Mouse (Mus musculus) forebrain, postnatal 0 days (tissue): ENCODE results near the gene Dnajc27. TPM values are rescaled to one million over a fixed set of nuclear protein-coding genes. Genes with fewer than 3 reads are reported as not detected.

Experiments
- ATAC-seq: fragments of 200-750 bp; cut with Nextera tagmentation; 2 replicates; pipeline ENCODE4 v1.8.0; 2017; ENCODE audit warnings: mild to moderate bottlenecking, moderate library complexity
- DNase-seq: peaks from one replicate; pipeline ENCODE4 v3.0.0-alpha.2; 2015
- H3K27ac ChIP-seq: fragments of 300-500 bp; sonication (generic); 2 replicates; pipeline ENCODE4 v1.5.1; 2014; ENCODE audit warnings: low read depth, mild to moderate bottlenecking, antibody characterized with exemption, low read length, moderate library complexity, mixed read lengths
- H3K27me3 ChIP-seq: fragments of 300-500 bp; sonication (generic); 2 replicates; pipeline ENCODE4 v1.6.1; 2014; ENCODE audit warnings: mild to moderate bottlenecking, low read length, mixed read lengths; ENCODE audit not compliant: insufficient read depth
- H3K36me3 ChIP-seq: fragments of 300-500 bp; sonication (generic); 2 replicates; pipeline ENCODE4 v1.6.1; 2014; ENCODE audit warnings: mild to moderate bottlenecking, moderate library complexity; ENCODE audit not compliant: insufficient read depth
- H3K4me1 ChIP-seq: fragments of 300-500 bp; sonication (generic); 2 replicates; pipeline ENCODE4 v1.6.1; 2014; ENCODE audit warnings: antibody characterized with exemption; ENCODE audit not compliant: insufficient read depth
- H3K4me2 ChIP-seq: fragments of 300-500 bp; sonication (generic); 2 replicates; pipeline ENCODE4 v1.6.1; 2014; ENCODE audit warnings: low read depth, mild to moderate bottlenecking, moderate library complexity
- H3K4me3 ChIP-seq: fragments of 300-500 bp; sonication (generic); 2 replicates; pipeline ENCODE4 v1.5.1; 2014; ENCODE audit warnings: low read depth, low read length, mixed read lengths
- H3K9ac ChIP-seq: fragments of 300-500 bp; sonication (generic); 2 replicates; pipeline ENCODE4 v1.6.1; 2014; ENCODE audit warnings: mild to moderate bottlenecking
- H3K9me3 ChIP-seq: fragments of 300-500 bp; sonication (generic); 2 replicates; pipeline ENCODE4 v1.6.1; 2016; ENCODE audit warnings: low read length
- CTCF ChIP-seq: sonication (generic); IDR thresholded peaks from 2 replicates; pipeline ENCODE4 v1.5.1; 2016; ENCODE audit warnings: antibody characterized with exemption, control low read depth, low read depth
- WGBS: fragments of 180-500 bp; shearing (Covaris S2); extraction: QIAGEN DNeasy Blood & Tissue Kit; methylation state at CpG from one replicate; pipeline ENCODE4 v1.1.7; 2014; 5-methylcytosine and 5-hydroxymethylcytosine counted together
- polyA plus RNA-seq: library from polyadenylated mRNA; unstranded; fragments of >200 nt; fragmentation: Nextera tagmentation; extraction: Ambion mirVana; gene quantifications from 2 replicates; pipeline ENCODE4 v1.2.1, GENCODE M21; 2015
- total RNA-seq: library from RNA; depleted of rRNA; stranded (reverse); fragments of >200 nt; gene quantifications from 2 replicates; pipeline ENCODE4 v1.2.3, GENCODE M21; 2014; rRNA removed

Gene Dnajc27
- total and polyA plus RNA-seq, 2 experiments from 2014 or later, result 19.2 to 37.4 TPM

GRCm38 (mm10) chr12:4158868-4159632 lies 76.7 kb downstream of the Dnajc27 start:
- no peak overlapping the region for H3K27ac ChIP-seq
- WGBS, result 89% methylated on average over 7 of the region's 7 CpGs

More at GRCm38 (mm10) chr12:4158868-4159632, 76.7 kb downstream of the Dnajc27 start:
- TF ChIP-seq CTCF, result no peak
- no peak overlapping the region for H3K4me2 ChIP-seq
- no peaks in the 10 kb centered on the region for H3K27me3 ChIP-seq
- ATAC-seq, result no peak
- H3K4me3 ChIP-seq, result no peak overlapping the region
- no peak for DNase-seq
- H3K9ac ChIP-seq, result no peak overlapping the region
- no peaks in the 10 kb centered on the region for H3K9me3 ChIP-seq
- H3K4me1 ChIP-seq, result no peaks in the 10 kb centered on the region
- no peaks in the 10 kb centered on the region for H3K36me3 ChIP-seq

Other genes with a start within 250 kb of the Dnajc27 start
- gene Pomc, start 127.6 kb upstream of the Dnajc27 start, total RNA-seq, result 3.9 and 6.7 TPM in 2 replicates
- 3.7 and 4.8 TPM in 2 replicates for gene Pomc, start 127.6 kb upstream of the Dnajc27 start, polyA plus RNA-seq
- 65.7 and 86.6 TPM in 2 replicates for gene Efr3b, start 43.7 kb upstream of the Dnajc27 start, total RNA-seq
- gene Efr3b, start 43.7 kb upstream of the Dnajc27 start, polyA plus RNA-seq, result 16.5 and 25.5 TPM in 2 replicates
- gene Adcy3, start 50.5 kb downstream of the Dnajc27 start, total RNA-seq, result 25.7 and 29.7 TPM in 2 replicates
- 6.9 and 10.2 TPM in 2 replicates for gene Adcy3, start 50.5 kb downstream of the Dnajc27 start, polyA plus RNA-seq
- 5.6 and 8.4 TPM in 2 replicates for gene Ptrhd1, start 151.4 kb downstream of the Dnajc27 start, total RNA-seq
- 9.0 TPM in 2 replicates for gene Ptrhd1, start 151.4 kb downstream of the Dnajc27 start, polyA plus RNA-seq
- 5.2 and 6.7 TPM in 2 replicates for gene Cenpo, start 151.7 kb downstream of the Dnajc27 start, total RNA-seq
- 4.2 and 4.9 TPM in 2 replicates for gene Cenpo, start 151.7 kb downstream of the Dnajc27 start, polyA plus RNA-seq